In the genomic region with DNA sequence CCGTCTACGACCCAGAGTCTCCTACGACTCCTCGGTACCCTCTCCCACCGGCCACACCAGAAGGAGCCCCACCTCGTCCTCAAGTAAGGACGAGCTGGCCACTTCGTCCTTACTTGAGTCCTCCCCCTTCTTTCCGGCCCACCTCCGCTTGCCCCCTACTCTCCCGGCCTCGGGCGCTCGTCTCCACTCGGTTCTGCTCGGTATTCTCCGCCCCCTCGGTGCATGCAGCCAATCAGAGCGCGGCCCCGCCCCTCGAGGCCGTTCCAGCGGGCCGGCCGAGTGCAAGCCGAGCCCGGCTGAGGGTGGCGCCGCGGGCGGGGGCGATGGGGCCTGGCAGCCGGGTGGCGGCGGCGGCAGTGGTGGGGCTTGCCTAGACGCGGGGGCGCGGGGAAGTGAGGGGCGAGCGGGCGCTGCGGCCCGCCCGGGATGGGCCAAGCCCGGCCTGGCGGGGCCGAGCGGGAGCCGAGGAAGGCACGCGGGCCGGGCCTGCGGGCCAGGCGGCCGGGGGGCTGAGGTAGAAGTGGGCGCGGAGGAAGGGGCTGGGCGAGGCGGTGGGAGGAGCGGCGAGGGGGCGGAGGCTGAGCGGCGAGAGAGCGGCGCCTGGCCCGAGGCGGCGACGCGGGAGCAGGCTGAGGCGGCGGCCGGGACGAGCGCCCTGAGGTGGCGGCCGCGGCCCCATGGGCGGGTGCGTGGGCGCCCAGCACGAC, we compare ENCODE assay signal across 8 mouse cellular contexts. TPM values are rescaled to one million over a fixed set of nuclear protein-coding genes. Genes with fewer than 3 reads are reported as not detected.
A peak's percentile ranks its signal among the peaks of the same experiment; 100 is the strongest.
DNase-seq lines count a peak whose midpoint lies in the region; ATAC-seq and TF ChIP-seq lines count a peak whose summit lies in the region.

Ubtd2 (plus strand) TSS at position 571 of the 707 bp plus-strand sequence.

- peak within 1 kb of the TSS; percentile 99 for H3K27ac ChIP-seq in forebrain, embryonic 10.5 days
- peak within 1 kb of the TSS; percentile 98 for H3K27ac ChIP-seq in heart, embryonic 15.5 days
- no peak within 1 kb of the TSS for H3K27ac ChIP-seq in liver, embryonic 14.5 days
- peak within 1 kb of the TSS; percentile 95 for H3K27ac ChIP-seq in neural tube, embryonic 11.5 days (ENCODE audit: low read depth, low read length)
- H3K27ac ChIP-seq in stomach, postnatal 0 days (replicated peaks): peak within 1 kb of the TSS; percentile 95

- WGBS in forebrain, embryonic 10.5 days: under 1% methylated on average over 85 of the region's 86 CpGs
- under 1% methylated on average over 69 of the region's 86 CpGs for WGBS in heart, embryonic 15.5 days
- WGBS in liver, embryonic 14.5 days (ENCODE audit: insufficient replicate concordance): under 1% methylated on average over 85 of the region's 86 CpGs
- WGBS in neural tube, embryonic 11.5 days: 0% methylated on average over 47 of the region's 86 CpGs
- WGBS in stomach, postnatal 0 days: under 1% methylated on average over 60 of the region's 86 CpGs

- peaks cover 8% of the 10 kb centered on the region; the same call in 1 of the 2 replicates for H3K27me3 ChIP-seq in forebrain, embryonic 10.5 days (ENCODE audit: poor library complexity, severe bottlenecking)
- H3K27me3 ChIP-seq in heart, embryonic 15.5 days: 0 out of 2 replicates have a peak, but pooled peaks cover 2% of the 10 kb centered on the region
- H3K27me3 ChIP-seq in liver, embryonic 14.5 days (ENCODE audit: control insufficient read depth, insufficient read depth, low read length): peaks cover 13% of the 10 kb centered on the region
- H3K27me3 ChIP-seq in neural tube, embryonic 11.5 days (ENCODE audit: control insufficient read depth, insufficient read depth, low read length): no peaks in the 10 kb centered on the region
- H3K27me3 ChIP-seq in stomach, postnatal 0 days (ENCODE audit: control insufficient read depth, insufficient read depth, low read length): no peaks in the 10 kb centered on the region

- H3K4me1 ChIP-seq in forebrain, embryonic 10.5 days: peaks cover 27% of the 10 kb centered on the region
- peaks cover 20% of the 10 kb centered on the region for H3K4me1 ChIP-seq in heart, embryonic 15.5 days (replicated peaks)
- H3K4me1 ChIP-seq in liver, embryonic 14.5 days (replicated peaks; ENCODE audit: control insufficient read depth in 2 of 2, insufficient read depth in 2 of 2, low read length in 1 of 2): peaks cover 4 to 8% of the 10 kb centered on the region in 2 experiments; a peak in 3 of 4 replicates
- H3K4me1 ChIP-seq in neural tube, embryonic 11.5 days (ENCODE audit: control insufficient read depth, insufficient read depth, low read length): 0 out of 2 replicates have a peak, but pooled peaks cover 4% of the 10 kb centered on the region
- H3K4me1 ChIP-seq in stomach, postnatal 0 days (replicated peaks; ENCODE audit: control insufficient read depth, insufficient read depth): no peaks in the 10 kb centered on the region

- H3K9me3 ChIP-seq in forebrain, embryonic 10.5 days: no peaks in the 10 kb centered on the region
- no peaks in the 10 kb centered on the region for H3K9me3 ChIP-seq in heart, embryonic 15.5 days (replicated peaks)
- H3K9me3 ChIP-seq in liver, embryonic 14.5 days (ENCODE audit: control insufficient read depth, low read length): no peaks in the 10 kb centered on the region
- H3K9me3 ChIP-seq in neural tube, embryonic 11.5 days (ENCODE audit: control insufficient read depth, low read length): no peaks in the 10 kb centered on the region
- no peaks in the 10 kb centered on the region for H3K9me3 ChIP-seq in stomach, postnatal 0 days (ENCODE audit: control insufficient read depth, low read length)

- peak within 1 kb of the TSS; percentile 97 for H3K9ac ChIP-seq in heart, embryonic 15.5 days
- peak within 1 kb of the TSS; percentile 62 for H3K9ac ChIP-seq in liver, embryonic 14.5 days (replicated peaks)
- peak within 1 kb of the TSS; percentile 97 for H3K9ac ChIP-seq in neural tube, embryonic 11.5 days (ENCODE audit: low read length)
- H3K9ac ChIP-seq in stomach, postnatal 0 days (ENCODE audit: low read length): peak within 1 kb of the TSS; percentile 96

- peak within 1 kb of the TSS; percentile 94 for H3K4me2 ChIP-seq in heart, embryonic 15.5 days
- peak within 1 kb of the TSS; percentile 96 for H3K4me2 ChIP-seq in liver, embryonic 14.5 days (ENCODE audit: low read depth)
- H3K4me2 ChIP-seq in neural tube, embryonic 11.5 days (ENCODE audit: low read depth): peak within 1 kb of the TSS; percentile 84
- H3K4me2 ChIP-seq in stomach, postnatal 0 days (replicated peaks; ENCODE audit: low read depth): peak within 1 kb of the TSS; percentile 93

- ATAC-seq in CD4-positive, CD25-positive, alpha-beta regulatory T cell, adult 4 months: peak; percentile 87
- peak; percentile 97 for ATAC-seq in heart, embryonic 15.5 days (replicated peaks; ENCODE audit: insufficient number of reproducible peaks, insufficient read depth, low FRiP score, low read depth)
- peak; percentile 95 for ATAC-seq in liver, embryonic 14.5 days (ENCODE audit: insufficient read depth)
- ATAC-seq in neural tube, embryonic 11.5 days (ENCODE audit: insufficient read depth, low FRiP score, low TSS enrichment): peak; percentile 98
- peak; percentile 98 for ATAC-seq in stomach, postnatal 0 days (ENCODE audit: low FRiP score, low TSS enrichment)

- DNase-seq in c-Kit-negative CD71-positive TER-119-positive erythroid progenitor cells, embryonic 14.5 days (ENCODE audit: low read depth, low spot score): peak; percentile 84
- DNase-seq in forebrain, embryonic 10.5 days (ENCODE audit: extremely low spot score, low spot score): peak; percentile 98
- peak; percentile 98 for DNase-seq in kidney, postnatal 25 days
- peak; percentile 81 to 83 (median 81) for DNase-seq in liver, embryonic 14.5 days (ENCODE audit: low read depth in 3 of 3, low spot score in 3 of 3)
- DNase-seq in neural tube, embryonic 11.5 days (ENCODE audit: low spot score): peak; percentile 98
- DNase-seq in stomach, postnatal 0 days (ENCODE audit: low spot score): peak; percentile 98

- H3K4me3 ChIP-seq in forebrain, embryonic 10.5 days: peak within 1 kb of the TSS; percentile 84
- peak within 1 kb of the TSS; percentile 97 for H3K4me3 ChIP-seq in heart, embryonic 15.5 days
- peak within 1 kb of the TSS; percentile 72 to 77 for H3K4me3 ChIP-seq in liver, embryonic 14.5 days (ENCODE audit: insufficient read depth in 1 of 2, low read depth in 2 of 2, low read length in 2 of 2)
- peak within 1 kb of the TSS; percentile 93 for H3K4me3 ChIP-seq in neural tube, embryonic 11.5 days (ENCODE audit: low read depth, low read length)
- H3K4me3 ChIP-seq in stomach, postnatal 0 days (ENCODE audit: low read depth, low read length): peak within 1 kb of the TSS; percentile 94

- no peaks in the 10 kb centered on the region; the same call in none of the 2 replicates for H3K36me3 ChIP-seq in forebrain, embryonic 10.5 days (replicated peaks)
- no peaks in the 10 kb centered on the region for H3K36me3 ChIP-seq in heart, embryonic 15.5 days
- H3K36me3 ChIP-seq in liver, embryonic 14.5 days (replicated peaks; ENCODE audit: control insufficient read depth, insufficient read depth, low read depth): no peaks in the 10 kb centered on the region
- no peaks in the 10 kb centered on the region for H3K36me3 ChIP-seq in neural tube, embryonic 11.5 days (ENCODE audit: control insufficient read depth, insufficient read depth, low read length)
- no peaks in the 10 kb centered on the region for H3K36me3 ChIP-seq in stomach, postnatal 0 days (ENCODE audit: control insufficient read depth, insufficient read depth, low read length)

- no peak for TF ChIP-seq EP300 in liver, embryonic 14.5 days (IDR thresholded peaks at IDR 0.05; ENCODE audit: low read depth)
- no peak for TF ChIP-seq EP300 in stomach, postnatal 0 days (optimal IDR thresholded peaks at IDR 0.05)

- TF ChIP-seq CTCF in liver, embryonic 14.5 days (IDR thresholded peaks at IDR 0.05; ENCODE audit: low read depth): no peak
- no peak for TF ChIP-seq CTCF in stomach, postnatal 0 days (IDR thresholded peaks at IDR 0.05; ENCODE audit: low read depth)

RNA-seq across cellular contexts. Expression of gene Ubtd2, which starts in this region (rescaled TPM):
- 1 to 10 TPM; 1.8 to 4.9 TPM for polyA plus RNA-seq in CD4-positive, CD25-positive, alpha-beta regulatory T cell, adult 4 months (2017; shearing (Covaris generic))
- 71.3 and 71.7 TPM in 2 replicates for polyA plus RNA-seq in forebrain, embryonic 10.5 days (2016; fragmentation: Nextera tagmentation; extraction: Ambion mirVana)
- 23.3 and 28.6 TPM in 2 replicates for polyA plus RNA-seq in heart, embryonic 15.5 days (2015; fragmentation: Nextera tagmentation; extraction: Ambion mirVana)
- polyA plus RNA-seq in liver, embryonic 14.5 days (2012; rRNA removed): 1.8 and 3.2 TPM in 2 replicates
- polyA plus RNA-seq in liver, embryonic 14.5 days (2014; fragmentation: Nextera tagmentation; extraction: Ambion mirVana): 2.8 and 4.4 TPM in 2 replicates
- 61.4 and 72.6 TPM in 2 replicates for polyA plus RNA-seq in neural tube, embryonic 11.5 days (2014; fragmentation: Nextera tagmentation; extraction: Ambion mirVana)
- 16.7 and 18.6 TPM in 2 replicates for polyA plus RNA-seq in stomach, postnatal 0 days (2015; fragmentation: Nextera tagmentation; extraction: Ambion mirVana)
